Mouse (Mus musculus): ENCODE measurements around the gene Gm49673. TPM values are rescaled to one million over a fixed set of nuclear protein-coding genes. Genes with fewer than 3 reads are reported as not detected.
"Not testable (repeated sequence)": the region's sequence is repeated elsewhere in the genome, so short reads cannot be mapped to it uniquely, and the experiment has no call there.

Gene Gm49673
- total RNA-seq, 2 experiments from 2014 or later = 0.26 to 0.58 TPM

- DNase-seq (ENCODE audit: low spot score in 2 of 2) = not testable (repeated sequence)
Measured at GRCm38 (mm10) chr17:8138116-8138515, 9.5 kb downstream of the Gm49673 start.

GRCm38 (mm10) chr17:8130849-8131248 lies 16.7 kb downstream of the Gm49673 start:
- not testable (repeated sequence) for DNase-seq (ENCODE audit: low spot score in 2 of 2)

- not testable (repeated sequence) for DNase-seq (ENCODE audit: low spot score in 2 of 2)
Measured at GRCm38 (mm10) chr17:8129578-8129977, 18.0 kb downstream of the Gm49673 start.

- not testable (repeated sequence) for DNase-seq (ENCODE audit: low spot score in 2 of 2)
Measured at GRCm38 (mm10) chr17:8128326-8128993, 19.1 kb downstream of the Gm49673 start.

- not testable (repeated sequence) for DNase-seq (ENCODE audit: low spot score in 2 of 2)
Measured at GRCm38 (mm10) chr17:8124586-8124985, 23.0 kb downstream of the Gm49673 start.

GRCm38 (mm10) chr17:8122974-8123373 lies 24.6 kb downstream of the Gm49673 start:
- DNase-seq (ENCODE audit: low spot score in 2 of 2) = not testable (repeated sequence)

GRCm38 (mm10) chr17:8116928-8117327 lies 30.7 kb downstream of the Gm49673 start:
- not testable (repeated sequence) for DNase-seq (ENCODE audit: low spot score in 2 of 2)

GRCm38 (mm10) chr17:8116378-8116777 lies 31.2 kb downstream of the Gm49673 start:
- not testable (repeated sequence) for DNase-seq (ENCODE audit: low spot score in 2 of 2)

GRCm38 (mm10) chr17:8112199-8112598 lies 35.4 kb downstream of the Gm49673 start:
- DNase-seq (ENCODE audit: low spot score in 2 of 2) = not testable (repeated sequence)

- not testable (repeated sequence) for DNase-seq (ENCODE audit: low spot score in 2 of 2)
Measured at GRCm38 (mm10) chr17:8101297-8101609, 46.3 kb downstream of the Gm49673 start.

GRCm38 (mm10) chr17:8100405-8101296 lies 46.9 kb downstream of the Gm49673 start:
- not testable (repeated sequence) for DNase-seq (ENCODE audit: low spot score in 2 of 2)

GRCm38 (mm10) chr17:8096199-8096598 lies 51.4 kb downstream of the Gm49673 start:
- DNase-seq (ENCODE audit: low spot score in 2 of 2) = not testable (repeated sequence)

GRCm38 (mm10) chr17:8095653-8096052 lies 51.9 kb downstream of the Gm49673 start:
- not testable (repeated sequence) for DNase-seq (ENCODE audit: low spot score in 2 of 2)

GRCm38 (mm10) chr17:8092537-8093526 lies 54.8 kb downstream of the Gm49673 start:
- not testable (repeated sequence) for DNase-seq (ENCODE audit: low spot score in 2 of 2)

- DNase-seq (ENCODE audit: low spot score in 2 of 2) = not testable (repeated sequence)
Measured at GRCm38 (mm10) chr17:8091320-8091719, 56.3 kb downstream of the Gm49673 start.

- DNase-seq (ENCODE audit: low spot score in 2 of 2) = not testable (repeated sequence)
Measured at GRCm38 (mm10) chr17:8069847-8070246, 77.7 kb downstream of the Gm49673 start.

GRCm38 (mm10) chr17:8056637-8057138 lies 90.9 kb downstream of the Gm49673 start:
- DNase-seq (ENCODE audit: low spot score in 2 of 2) = not testable (repeated sequence)

GRCm38 (mm10) chr17:8055919-8056589 lies 91.5 kb downstream of the Gm49673 start:
- not testable (repeated sequence) for DNase-seq (ENCODE audit: low spot score in 2 of 2)

- peak; percentile 82 to 89 for DNase-seq (ENCODE audit: low spot score in 2 of 2)
Measured at GRCm38 (mm10) chr17:8051247-8051646, 96.3 kb downstream of the Gm49673 start.

GRCm38 (mm10) chr17:8050218-8050617 lies 97.4 kb downstream of the Gm49673 start:
- not testable (repeated sequence) for DNase-seq (ENCODE audit: low spot score in 2 of 2)
